In the genomic region with DNA sequence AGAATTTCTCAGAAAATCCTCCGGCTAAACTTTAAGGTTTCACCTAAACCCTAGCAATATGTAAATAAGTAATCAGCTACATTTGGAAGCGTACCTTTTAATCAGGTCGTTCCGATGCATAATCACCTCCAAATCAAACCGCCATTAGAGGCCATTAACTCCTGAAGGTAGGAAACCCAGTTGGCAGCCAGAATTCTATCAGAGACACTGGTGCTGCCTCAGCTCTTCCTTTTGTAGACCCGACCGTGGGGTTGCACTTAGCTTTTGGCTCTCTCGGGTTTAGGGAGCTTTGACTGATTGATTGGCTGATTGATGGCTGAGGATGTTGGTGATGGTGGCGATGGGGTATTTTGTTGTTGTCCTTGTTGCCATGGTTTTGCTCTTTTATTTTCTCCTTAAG, we compare ENCODE assay signal across 12 mouse cellular contexts.
DNase-seq lines count a peak whose midpoint lies in the region; ATAC-seq lines count a peak whose summit lies in the region.
"Had no signal": no experiment of that assay in that cellular context is flagged by ENCODE, and none has a peak within 500 bp of the region (broad histone marks: within the 10 kb centered on the region; RNA-seq: fewer than 3 reads in every experiment).

No protein-coding gene starts in this region.

- H3K27me3 ChIP-seq in intestine, embryonic 14.5 days (replicated peaks; ENCODE audit: control insufficient read depth, insufficient read depth, low read length) = no peaks in the 10 kb centered on the region
- no peaks in the 10 kb centered on the region for H3K27me3 ChIP-seq in intestine, embryonic 15.5 days (replicated peaks)
- no peaks in the 10 kb centered on the region for H3K27me3 ChIP-seq in hindbrain, embryonic 12.5 days
- no peaks in the 10 kb centered on the region for H3K27me3 ChIP-seq in midbrain, embryonic 15.5 days (replicated peaks)

- no peak for DNase-seq in intestine, embryonic 14.5 days (ENCODE audit: low spot score)
- DNase-seq in embryo, embryonic 10.5 days (ENCODE audit: low spot score) = peak; percentile 50
- DNase-seq in urinary bladder, postnatal 4 days (ENCODE audit: low spot score in 2 of 2) = no peak
- DNase-seq in heart, adult 9 months (ENCODE audit: low spot score in 2 of 2) = no peak
- no peak for DNase-seq in natural killer cell, adult 2 months (ENCODE audit: low spot score in 2 of 2)
- DNase-seq: liver had no signal

- ATAC-seq in intestine, embryonic 14.5 days (replicated peaks; ENCODE audit: low FRiP score, low TSS enrichment, low read depth) = 0 out of 2 replicates have a peak, but pooled peaks have one; percentile 19
- ATAC-seq in intestine, embryonic 15.5 days = no peak
- ATAC-seq in hindbrain, embryonic 12.5 days (ENCODE audit: low FRiP score) = peak; percentile 27; the same call in 1 of the 2 replicates
- ATAC-seq in midbrain, embryonic 15.5 days (replicated peaks) = peak; percentile 24; the same call in 1 of the 2 replicates

- no peak overlapping the region for H3K4me2 ChIP-seq in intestine, embryonic 14.5 days (ENCODE audit: low read length)
- H3K4me2 ChIP-seq in intestine, embryonic 15.5 days (replicated peaks) = no peak overlapping the region
- peak overlapping the region; percentile 35 for H3K4me2 ChIP-seq in hindbrain, embryonic 12.5 days (replicated peaks)
- H3K4me2 ChIP-seq in midbrain, embryonic 15.5 days = peak overlapping the region; percentile 35

- H3K4me3 ChIP-seq in intestine, embryonic 14.5 days (ENCODE audit: low read depth, low read length) = no peak overlapping the region
- H3K4me3 ChIP-seq in intestine, embryonic 15.5 days (replicated peaks) = no peak overlapping the region
- no peak overlapping the region for H3K4me3 ChIP-seq in hindbrain, embryonic 12.5 days
- no peak overlapping the region for H3K4me3 ChIP-seq in midbrain, embryonic 15.5 days
- H3K4me3 ChIP-seq: heart, embryonic 10.5 days; myocyte had no signal

- H3K9ac ChIP-seq in intestine, embryonic 14.5 days (ENCODE audit: low read length) = no peak overlapping the region
- no peak overlapping the region for H3K9ac ChIP-seq in intestine, embryonic 15.5 days
- no peak overlapping the region for H3K9ac ChIP-seq in hindbrain, embryonic 12.5 days
- no peak overlapping the region for H3K9ac ChIP-seq in midbrain, embryonic 15.5 days

- no peaks in the 10 kb centered on the region for H3K9me3 ChIP-seq in intestine, embryonic 14.5 days (ENCODE audit: control insufficient read depth, low read length)
- no peaks in the 10 kb centered on the region for H3K9me3 ChIP-seq in intestine, embryonic 15.5 days
- no peaks in the 10 kb centered on the region for H3K9me3 ChIP-seq in hindbrain, embryonic 12.5 days (replicated peaks)
- no peaks in the 10 kb centered on the region for H3K9me3 ChIP-seq in midbrain, embryonic 15.5 days
- H3K9me3 ChIP-seq: G1E; heart, embryonic 10.5 days had no signal

- H3K36me3 ChIP-seq in intestine, embryonic 14.5 days (ENCODE audit: control insufficient read depth, insufficient read depth, low read length) = no peaks in the 10 kb centered on the region
- no peaks in the 10 kb centered on the region for H3K36me3 ChIP-seq in intestine, embryonic 15.5 days
- H3K36me3 ChIP-seq in hindbrain, embryonic 12.5 days = no peaks in the 10 kb centered on the region
- no peaks in the 10 kb centered on the region for H3K36me3 ChIP-seq in midbrain, embryonic 15.5 days (replicated peaks)
- H3K36me3 ChIP-seq: G1E; heart, embryonic 10.5 days had no signal

- H3K27ac ChIP-seq in intestine, embryonic 14.5 days (ENCODE audit: low read depth) = no peak overlapping the region
- no peak overlapping the region for H3K27ac ChIP-seq in intestine, embryonic 15.5 days
- no peak overlapping the region for H3K27ac ChIP-seq in hindbrain, embryonic 12.5 days
- H3K27ac ChIP-seq in midbrain, embryonic 15.5 days = peak overlapping the region; percentile 78

- 40% methylated on average over 9 of the region's 9 CpGs for WGBS in intestine, embryonic 14.5 days
- 45% methylated on average over 9 of the region's 9 CpGs for WGBS in intestine, embryonic 15.5 days
- 17% methylated on average over 9 of the region's 9 CpGs for WGBS in hindbrain, embryonic 12.5 days
- 14% methylated on average over 9 of the region's 9 CpGs for WGBS in midbrain, embryonic 15.5 days

- H3K4me1 ChIP-seq in intestine, embryonic 14.5 days (replicated peaks; ENCODE audit: control insufficient read depth, insufficient read depth, low read length) = peaks cover 19% of the 10 kb centered on the region; the same call in 1 of the 2 replicates
- peaks cover 11% of the 10 kb centered on the region for H3K4me1 ChIP-seq in intestine, embryonic 15.5 days (replicated peaks)
- peaks cover 23% of the 10 kb centered on the region for H3K4me1 ChIP-seq in hindbrain, embryonic 12.5 days
- peaks cover 32% of the 10 kb centered on the region for H3K4me1 ChIP-seq in midbrain, embryonic 15.5 days

Comparison
In these comparisons a context has a peak if more than half of its experiments do, and no peak if none do; other contexts are left out.
1. H3K4me2 ChIP-seq: peak in hindbrain, embryonic 12.5 days (single experiment) and midbrain, embryonic 15.5 days (single experiment); none in intestine, embryonic 14.5 days (single experiment) and intestine, embryonic 15.5 days (single experiment).